Mouse (Mus musculus): ENCODE results near the gene Notch1.

Notch1 gene

GRCm38 (mm10) chr2:26516275-26516674 is at the start of gene Notch1:
TSS of gene Notch1 (minus strand) at chr2:26516663.
- no peak for DNase-seq

DNA sequence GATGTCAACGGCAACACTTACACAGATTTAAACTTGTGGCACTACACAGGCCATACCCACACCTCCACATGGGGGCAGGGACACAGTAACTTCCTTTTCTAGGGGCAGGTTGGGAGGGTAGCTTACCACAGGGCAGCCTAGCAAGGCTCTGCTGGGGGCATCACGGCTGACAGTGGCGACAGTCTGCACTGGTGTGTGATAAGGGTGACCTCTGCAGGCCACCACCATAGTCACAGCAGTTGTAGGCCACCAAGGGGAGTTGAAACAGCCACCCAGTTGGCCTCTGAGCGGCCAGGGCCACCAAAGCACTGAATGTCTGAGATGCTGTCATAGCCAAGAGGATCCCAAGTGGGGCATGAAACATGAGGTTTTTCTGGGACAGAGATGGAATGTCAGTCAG is 49.8 kb upstream of the Notch1 start:
- peak; percentile 81 for DNase-seq

- peak; percentile 42 for DNase-seq
Observed at GRCm38 (mm10) chr2:26561351-26562016, 45.0 kb upstream of the Notch1 start.

DNA sequence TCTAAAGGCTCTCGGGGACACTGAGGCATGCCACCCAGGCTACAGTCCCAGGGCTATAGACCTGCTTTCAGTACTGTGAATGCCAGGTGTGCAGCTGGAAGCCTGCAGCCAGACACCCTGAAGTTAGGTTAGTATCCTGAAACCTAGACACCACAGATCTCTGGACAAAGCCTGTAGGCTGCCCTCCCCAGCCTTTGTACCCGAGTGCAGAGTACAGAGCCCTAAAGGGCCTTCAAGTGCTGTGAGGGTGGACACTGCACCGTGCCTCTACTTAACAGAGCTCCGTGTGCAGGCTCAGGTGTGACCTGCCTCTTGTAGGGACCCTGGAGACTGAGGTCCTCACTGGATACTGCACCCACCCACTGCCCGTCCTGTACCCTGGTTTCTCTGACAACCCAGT is 44.0 kb upstream of the Notch1 start:
- no peak for DNase-seq

GRCm38 (mm10) chr2:26556535-26556993 is 40.1 kb upstream of the Notch1 start:
- no peak for DNase-seq

DNA sequence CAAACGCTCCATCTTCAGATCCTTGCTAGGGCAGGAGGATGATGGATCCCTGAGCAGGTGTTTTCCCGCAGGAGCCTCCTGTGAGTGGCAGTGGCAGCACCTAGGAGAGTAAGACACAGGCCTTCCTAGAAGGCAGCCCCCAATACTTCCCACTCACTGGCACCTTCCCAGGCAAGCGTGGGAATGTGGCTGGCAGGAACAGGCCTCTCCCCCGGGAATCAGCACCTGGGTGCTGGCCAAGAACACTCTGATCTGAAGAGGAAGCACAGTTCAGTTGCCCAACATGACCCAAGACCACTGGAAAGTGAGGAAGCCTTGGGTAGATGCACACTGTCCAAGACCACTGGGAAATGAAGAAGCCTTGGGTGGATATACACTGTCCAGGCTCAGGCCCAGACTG is 38.6 kb upstream of the Notch1 start:
- DNase-seq: no peak

DNA sequence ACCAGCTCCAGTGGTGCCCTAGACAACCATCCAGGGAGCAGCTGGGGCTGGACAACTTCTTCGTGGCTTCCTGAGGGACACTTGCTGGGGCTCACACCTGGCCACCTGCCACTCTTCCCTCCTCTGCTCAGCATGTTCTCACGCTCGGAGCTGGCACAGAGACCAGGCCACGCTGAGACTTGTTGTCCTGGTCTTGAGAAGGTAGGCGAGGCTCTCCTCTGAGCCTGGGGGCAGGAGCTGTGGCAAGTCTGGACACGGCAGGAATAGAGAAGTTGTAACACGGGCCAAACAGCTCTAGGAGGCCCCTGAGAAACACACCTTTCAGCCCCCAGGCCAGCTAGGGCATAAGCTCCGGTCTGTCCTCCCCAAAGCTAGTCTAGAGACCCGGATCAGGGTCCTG is 37.4 kb upstream of the Notch1 start:
- no peak for DNase-seq

- peak; percentile 81 for DNase-seq
Observed at GRCm38 (mm10) chr2:26552066-26552465, 35.6 kb upstream of the Notch1 start.

DNA sequence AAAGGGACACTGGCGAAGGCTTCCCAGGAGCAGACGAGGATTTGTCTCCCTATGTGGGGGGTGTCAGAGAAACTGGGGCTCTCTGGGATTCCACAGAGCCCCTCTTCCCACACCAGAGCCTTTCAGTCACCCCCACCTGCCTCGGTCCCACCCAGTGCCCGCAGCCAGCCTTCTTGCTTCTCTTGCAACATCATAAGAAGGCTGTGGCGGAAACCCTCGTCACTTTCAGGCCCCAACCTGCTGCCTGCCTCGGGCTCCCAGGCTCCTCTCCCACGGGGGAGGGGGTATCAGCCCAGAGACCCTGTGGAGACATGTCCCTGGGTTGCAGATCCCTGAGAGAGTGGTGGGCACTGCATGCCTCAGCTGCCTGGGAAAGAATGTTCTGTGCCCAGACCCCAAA is 35.0 kb upstream of the Notch1 start:
- DNase-seq: peak; percentile 79

DNA sequence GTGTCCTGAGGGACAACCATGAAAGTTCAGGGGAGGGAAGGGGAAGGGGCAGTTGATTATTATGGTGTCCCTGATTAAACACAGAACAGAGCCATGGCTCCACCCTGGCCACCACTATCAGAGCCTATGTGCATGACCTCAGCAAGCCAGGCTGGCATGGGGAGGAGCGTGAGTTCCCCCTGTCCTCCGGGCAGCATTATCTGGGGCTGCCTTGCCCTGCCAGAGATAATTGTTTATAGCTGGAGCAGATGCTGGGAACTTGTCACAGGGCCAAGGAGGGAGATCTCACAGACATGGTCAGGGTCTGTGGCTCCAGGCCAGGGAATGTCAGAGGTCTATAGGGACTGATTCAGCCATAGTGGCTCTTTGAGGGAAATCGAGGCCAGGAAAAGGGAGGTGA is 34.3 kb upstream of the Notch1 start:
- DNase-seq: no peak

DNA sequence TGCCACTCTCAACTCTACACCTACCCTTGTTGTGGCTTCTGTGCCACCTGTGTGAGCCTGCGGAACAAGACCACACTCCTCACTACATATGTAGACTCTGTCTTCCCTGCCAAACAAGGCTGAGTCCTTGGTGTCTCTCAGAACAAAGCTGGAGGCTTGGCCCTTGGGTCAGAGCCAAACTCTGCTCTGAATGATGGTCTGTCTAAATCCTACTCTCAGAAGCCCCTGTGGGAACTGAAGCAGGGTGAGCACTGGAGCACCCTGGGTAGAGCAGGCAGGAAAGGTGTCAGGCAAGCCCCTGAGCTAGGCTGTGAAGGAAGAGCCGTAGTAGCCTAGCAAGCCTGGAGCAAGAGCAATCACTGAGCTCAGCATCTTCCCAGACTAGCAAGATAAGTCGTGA is 33.7 kb upstream of the Notch1 start:
- DNase-seq: peak; percentile 65

GRCm38 (mm10) chr2:26549801-26550200 is 33.3 kb upstream of the Notch1 start:
- DNase-seq: no peak

GRCm38 (mm10) chr2:26547481-26547880 is 31.0 kb upstream of the Notch1 start:
- no peak for DNase-seq

- no peak for DNase-seq
Observed at GRCm38 (mm10) chr2:26544265-26544664, 27.8 kb upstream of the Notch1 start.

- no peak for DNase-seq
Observed at GRCm38 (mm10) chr2:26543768-26544167, 27.3 kb upstream of the Notch1 start.

DNA sequence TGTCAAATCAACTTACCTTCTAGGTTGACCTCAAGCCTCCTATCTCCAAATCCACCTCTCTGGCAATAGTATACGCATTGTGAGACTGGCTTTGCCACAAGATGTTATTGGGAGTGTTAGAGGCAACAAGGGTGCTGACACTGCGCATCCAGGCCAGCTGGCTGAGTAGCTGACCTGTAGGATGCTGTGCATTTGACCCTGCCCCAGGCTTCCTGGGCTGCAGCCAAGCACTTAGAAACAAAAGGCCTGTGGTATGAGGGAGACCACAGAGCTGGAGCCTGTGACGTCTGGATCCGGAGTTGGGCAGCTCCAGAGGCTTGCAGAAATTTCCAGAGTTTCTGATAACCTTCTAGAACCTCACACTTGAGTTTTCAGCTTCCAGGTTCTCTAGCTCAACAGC is 26.7 kb upstream of the Notch1 start:
- DNase-seq: no peak

GRCm38 (mm10) chr2:26541258-26541910 is 24.9 kb upstream of the Notch1 start:
- DNase-seq: no peak

- no peak for DNase-seq
Observed at GRCm38 (mm10) chr2:26540721-26541120, 24.3 kb upstream of the Notch1 start.

- DNase-seq: no peak
Observed at GRCm38 (mm10) chr2:26539516-26539915, 23.1 kb upstream of the Notch1 start.

DNA sequence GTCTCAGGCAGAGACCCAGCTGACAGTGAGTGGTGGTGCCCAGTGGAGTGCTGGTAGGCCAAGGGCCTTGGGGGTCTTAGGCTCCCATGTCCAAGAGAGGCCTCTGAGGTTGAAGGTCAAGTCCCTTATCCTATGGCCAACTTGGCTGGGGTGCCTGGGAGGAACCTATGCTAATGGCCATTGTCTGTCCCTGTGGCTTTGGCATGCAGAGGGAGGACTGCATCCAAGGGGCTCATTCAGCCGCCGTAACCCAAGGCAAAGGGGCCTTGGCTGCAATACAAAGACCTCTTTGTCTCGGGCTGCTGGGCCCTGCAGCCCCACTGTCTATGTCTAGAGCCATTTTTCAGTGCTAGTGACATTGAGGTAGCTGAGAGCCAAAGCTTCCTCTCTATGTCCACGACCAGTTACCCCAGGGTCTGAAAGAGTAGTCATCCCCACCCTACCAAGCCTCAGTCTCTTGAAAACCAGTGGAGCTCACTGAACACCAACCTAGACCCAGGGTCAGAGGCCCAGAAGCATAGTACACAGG is 19.1 kb upstream of the Notch1 start:
- DNase-seq: no peak

DNA sequence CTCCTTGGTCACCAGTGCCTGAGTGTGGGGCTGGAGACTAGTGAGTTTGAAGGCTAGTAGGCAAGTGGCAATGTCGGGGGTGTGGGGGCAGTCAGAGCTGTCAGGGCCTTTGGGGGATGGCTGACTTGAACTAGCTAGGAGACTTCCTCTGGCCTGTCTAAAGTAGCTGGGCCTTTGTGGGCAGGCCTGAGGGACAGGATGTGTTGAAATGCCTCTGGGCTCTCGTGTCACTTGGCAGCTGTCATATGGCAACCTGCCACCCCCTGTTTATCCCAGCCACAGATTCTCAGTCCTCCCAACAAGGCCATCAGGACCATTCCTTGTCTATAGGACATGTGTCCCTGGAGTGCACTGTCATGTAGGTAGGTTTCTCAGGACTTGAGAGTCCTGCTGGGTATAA is 18.2 kb upstream of the Notch1 start:
- DNase-seq: no peak

DNA sequence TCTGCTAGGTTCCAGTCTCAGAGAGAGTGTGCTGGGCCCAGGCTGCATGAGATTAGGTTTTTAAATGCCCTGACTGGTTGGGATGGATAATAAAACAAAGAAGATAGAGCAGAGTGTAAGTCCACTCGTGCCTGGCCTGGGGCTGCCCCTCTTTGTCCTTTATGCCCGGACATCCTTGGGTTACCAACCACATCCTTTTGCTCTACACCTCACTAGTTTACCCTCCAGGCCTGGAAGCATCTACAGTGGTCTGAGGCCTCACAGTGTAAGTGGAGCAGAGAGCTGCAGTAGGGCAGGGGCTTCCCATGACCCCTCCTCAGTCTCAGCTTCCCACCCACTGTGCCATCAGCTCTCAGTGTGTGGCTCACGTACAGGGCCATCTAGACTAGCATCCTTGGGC is 17.7 kb upstream of the Notch1 start:
- DNase-seq: no peak

- DNase-seq: no peak
Observed at GRCm38 (mm10) chr2:26533249-26533648, 16.8 kb upstream of the Notch1 start.

DNA sequence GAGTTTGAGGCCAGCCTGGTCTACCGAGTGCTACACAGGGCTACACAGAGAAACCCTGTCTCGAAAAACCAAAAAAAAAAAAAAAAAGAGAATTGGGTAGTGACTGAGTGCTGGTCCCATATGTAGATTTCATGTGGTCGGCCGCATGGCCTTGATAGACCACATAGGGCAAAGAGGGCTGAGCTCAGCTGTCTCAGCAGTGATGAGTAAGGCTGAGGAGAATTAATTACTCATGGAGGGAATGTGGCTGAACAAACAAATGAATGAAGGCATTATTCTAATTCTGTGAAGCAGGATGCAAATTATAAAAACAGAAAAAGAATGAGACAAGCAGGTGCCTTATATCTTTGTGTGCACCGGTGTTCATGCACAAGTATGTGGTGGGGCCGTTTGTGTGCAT is 15.4 kb upstream of the Notch1 start:
- DNase-seq: no peak

DNA sequence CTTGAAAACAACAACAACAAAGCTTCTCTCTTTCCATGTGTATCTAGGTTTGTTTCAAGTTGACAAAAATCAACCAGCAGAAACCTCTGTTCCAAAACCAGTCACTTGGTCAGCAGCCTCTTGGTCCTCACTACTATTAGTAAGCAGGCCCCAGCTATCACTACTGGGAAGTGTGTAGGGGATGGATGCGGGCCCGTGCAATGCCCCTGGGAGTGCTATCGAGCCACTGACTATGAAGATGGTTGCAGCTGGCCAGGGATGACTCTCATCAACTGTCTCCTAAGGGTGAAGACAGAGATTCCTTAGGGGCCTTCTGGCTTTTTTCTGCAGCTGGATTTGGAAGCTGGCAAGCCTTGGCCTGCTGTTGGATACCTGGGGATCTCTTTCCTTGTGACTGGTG is 13.4 kb upstream of the Notch1 start:
- DNase-seq: no peak
